Mouse (Mus musculus): ENCODE results near the gene Slc44a4.

Gene Slc44a4

GRCm38 (mm10) chr17:34913930-34914665 is at the start of gene Slc44a4:
Gene Slc44a4 (plus strand): TSS chr17:34914466.
- in situ Hi-C loops (cut with MboI; ENCODE audit: low sequenced_read_pairs) = no loop called here

- in situ Hi-C loops (cut with MboI; ENCODE audit: low sequenced_read_pairs) = no loop called here
These were observed 48.3 kb upstream of the Slc44a4 start for GRCm38 (mm10) chr17:34865981-34866380.

GRCm38 (mm10) chr17:34874321-34874720 is 39.9 kb upstream of the Slc44a4 start:
- in situ Hi-C loops (cut with MboI; ENCODE audit: low sequenced_read_pairs) = no loop called here

- in situ Hi-C loops (cut with MboI; ENCODE audit: low sequenced_read_pairs) = no loop called here
These were observed 34.9 kb upstream of the Slc44a4 start, which contains the start of gene Zbtb12 for GRCm38 (mm10) chr17:34879336-34879879. Gene Zbtb12 (plus strand): TSS chr17:34879483.

GRCm38 (mm10) chr17:34881166-34881565 is 33.1 kb upstream of the Slc44a4 start:
- in situ Hi-C loops (cut with MboI; ENCODE audit: low sequenced_read_pairs) = no loop called here

GRCm38 (mm10) chr17:34881683-34882310 is 32.5 kb upstream of the Slc44a4 start, which contains the start of gene Gm20547:
Gene Gm20547 (minus strand): TSS chr17:34882042.
- in situ Hi-C loops (cut with MboI; ENCODE audit: low sequenced_read_pairs) = no loop called here

- in situ Hi-C loops (cut with MboI; ENCODE audit: low sequenced_read_pairs) = no loop called here
These were observed 30.9 kb upstream of the Slc44a4 start for GRCm38 (mm10) chr17:34883332-34883731.

- in situ Hi-C loops (cut with MboI; ENCODE audit: low sequenced_read_pairs) = no loop called here
These were observed 29.6 kb upstream of the Slc44a4 start for GRCm38 (mm10) chr17:34884704-34885103.

- in situ Hi-C loops (cut with MboI; ENCODE audit: low sequenced_read_pairs) = no loop called here
These were observed 28.7 kb upstream of the Slc44a4 start for GRCm38 (mm10) chr17:34885615-34886014.

GRCm38 (mm10) chr17:34887942-34888341 is 26.3 kb upstream of the Slc44a4 start:
- in situ Hi-C loops (cut with MboI; ENCODE audit: low sequenced_read_pairs) = no loop called here

GRCm38 (mm10) chr17:34890074-34890743 is 24.1 kb upstream of the Slc44a4 start:
- in situ Hi-C loops (cut with MboI; ENCODE audit: low sequenced_read_pairs) = no loop called here

- in situ Hi-C loops (cut with MboI; ENCODE audit: low sequenced_read_pairs) = no loop called here
These were observed 22.9 kb upstream of the Slc44a4 start for GRCm38 (mm10) chr17:34891377-34891776.

GRCm38 (mm10) chr17:34893072-34893824 is 21.0 kb upstream of the Slc44a4 start:
- in situ Hi-C loops (cut with MboI; ENCODE audit: low sequenced_read_pairs) = no loop called here

GRCm38 (mm10) chr17:34894074-34894597 is 20.1 kb upstream of the Slc44a4 start:
- in situ Hi-C loops (cut with MboI; ENCODE audit: low sequenced_read_pairs) = no loop called here

GRCm38 (mm10) chr17:34894801-34895530 is 19.3 kb upstream of the Slc44a4 start:
- in situ Hi-C loops (cut with MboI; ENCODE audit: low sequenced_read_pairs) = no loop called here

- in situ Hi-C loops (cut with MboI; ENCODE audit: low sequenced_read_pairs) = no loop called here
These were observed 18.5 kb upstream of the Slc44a4 start for GRCm38 (mm10) chr17:34895724-34896123.

- in situ Hi-C loops (cut with MboI; ENCODE audit: low sequenced_read_pairs) = no loop called here
These were observed 17.9 kb upstream of the Slc44a4 start for GRCm38 (mm10) chr17:34896366-34896765.

GRCm38 (mm10) chr17:34897373-34898159 is 16.7 kb upstream of the Slc44a4 start:
- in situ Hi-C loops (cut with MboI; ENCODE audit: low sequenced_read_pairs) = no loop called here

- in situ Hi-C loops (cut with MboI; ENCODE audit: low sequenced_read_pairs) = no loop called here
These were observed 16.1 kb upstream of the Slc44a4 start, which contains the start of the genes C2 and Ehmt2 for GRCm38 (mm10) chr17:34898160-34898586. Gene C2 (minus strand): TSS chr17:34898265. Gene Ehmt2 (plus strand): TSS chr17:34898469.
